Mouse (Mus musculus) spleen, postnatal 10 days (tissue): ENCODE measurements around the gene Epo.
A peak's percentile ranks its signal among the peaks of the same experiment; 100 is the strongest.

Experiments
- DNase-seq, 2 experiments: peaks; one replicate each; pipeline ENCODE4 v3.0.0; 2021 to 2022; ENCODE audit warnings: low spot score in 2 of 2

The Epo gene

GRCm38 (mm10) chr5:137519691-137520550 lies 13.1 kb downstream of the Epo start:
- DNase-seq = no peak

GRCm38 (mm10) chr5:137518436-137518835 lies 14.6 kb downstream of the Epo start, which contains the start of gene Gigyf1:
Gene Gigyf1 (plus strand): TSS chr5:137518548.
- peak in 1 of 2 experiments; percentile 63 for DNase-seq

- no peak for DNase-seq
Observed at GRCm38 (mm10) chr5:137514811-137515210, 18.2 kb downstream of the Epo start.

- no peak for DNase-seq
Observed at GRCm38 (mm10) chr5:137513951-137514721, 18.9 kb downstream of the Epo start.

GRCm38 (mm10) chr5:137512847-137513794 lies 19.9 kb downstream of the Epo start:
- peak in 1 of 2 experiments; percentile 57 for DNase-seq

GRCm38 (mm10) chr5:137511706-137512105 lies 21.3 kb downstream of the Epo start:
- no peak for DNase-seq

GRCm38 (mm10) chr5:137510573-137511390 lies 22.3 kb downstream of the Epo start:
- peak; percentile 47 to 54 for DNase-seq

GRCm38 (mm10) chr5:137510014-137510501 lies 23.0 kb downstream of the Epo start:
- DNase-seq = peak; percentile 81 to 84

GRCm38 (mm10) chr5:137504041-137504440 lies 29.0 kb downstream of the Epo start:
- DNase-seq = peak in 1 of 2 experiments; percentile 67

- peak in 1 of 2 experiments; percentile 91 for DNase-seq
Observed at GRCm38 (mm10) chr5:137502667-137503110, 30.4 kb downstream of the Epo start.

- peak; percentile 100 for DNase-seq
Observed at GRCm38 (mm10) chr5:137501709-137502666, 31.1 kb downstream of the Epo start, which contains the start of gene Pop7. Gene Pop7 (minus strand): TSS chr5:137502518.

GRCm38 (mm10) chr5:137500186-137500585 lies 32.9 kb downstream of the Epo start:
- no peak for DNase-seq

- no peak for DNase-seq
Observed at GRCm38 (mm10) chr5:137493831-137494230, 39.2 kb downstream of the Epo start.

GRCm38 (mm10) chr5:137491559-137491958 lies 41.5 kb downstream of the Epo start:
- DNase-seq = no peak

- DNase-seq = no peak
Observed at GRCm38 (mm10) chr5:137487616-137488015, 45.4 kb downstream of the Epo start.

- no peak for DNase-seq
Observed at GRCm38 (mm10) chr5:137485851-137486155, 47.2 kb downstream of the Epo start.

- no peak for DNase-seq
Observed at GRCm38 (mm10) chr5:137485071-137485850, 47.8 kb downstream of the Epo start.

- no peak for DNase-seq
Observed at GRCm38 (mm10) chr5:137481897-137482296, 51.1 kb downstream of the Epo start.
